Mouse (Mus musculus) heart, postnatal 14 days (tissue): ENCODE data around the gene Zfp808. TPM values are rescaled to one million over a fixed set of nuclear protein-coding genes. Genes with fewer than 3 reads are reported as not detected.
A peak's percentile ranks its signal among the peaks of the same experiment; 100 is the strongest.
"Not testable (repeated sequence)": the region's sequence is repeated elsewhere in the genome, so short reads cannot be mapped to it uniquely, and the experiment has no call there.

Experiments
- DNase-seq, 2 experiments: peaks; one replicate each; pipeline ENCODE4 v3.0.0; 2021 to 2022
- intact Hi-C: fragments of 180-260 bp; cut with DNase I; formaldehyde crosslinking; loops from one replicate; pipeline ENCODE4 v1.15.1; 2025
- long read RNA-seq, 2 experiments: library from polyadenylated mRNA; stranded (forward); transcript quantifications; one replicate each; pipeline ENCODE4 v2.0.0; 2021
- total RNA-seq, 2 experiments: library from RNA; stranded (reverse); gene quantifications; 2 replicates each; pipeline ENCODE4 v1.2.3; 2021

Gene Zfp808
- total RNA-seq = 1 to 10 TPM; 2.6 to 3.6 TPM
- long read RNA-seq, experiment 1, partial matches to known transcripts = 0 of 2 reads
- long read RNA-seq, experiment 1, other reads (novel, unspliced or antisense) = 1 of 2 reads
- long read RNA-seq, experiment 2, partial matches to known transcripts = 0 of 1 reads
- long read RNA-seq, experiment 2, other reads (novel, unspliced or antisense) = 1 of 1 reads

DNA sequence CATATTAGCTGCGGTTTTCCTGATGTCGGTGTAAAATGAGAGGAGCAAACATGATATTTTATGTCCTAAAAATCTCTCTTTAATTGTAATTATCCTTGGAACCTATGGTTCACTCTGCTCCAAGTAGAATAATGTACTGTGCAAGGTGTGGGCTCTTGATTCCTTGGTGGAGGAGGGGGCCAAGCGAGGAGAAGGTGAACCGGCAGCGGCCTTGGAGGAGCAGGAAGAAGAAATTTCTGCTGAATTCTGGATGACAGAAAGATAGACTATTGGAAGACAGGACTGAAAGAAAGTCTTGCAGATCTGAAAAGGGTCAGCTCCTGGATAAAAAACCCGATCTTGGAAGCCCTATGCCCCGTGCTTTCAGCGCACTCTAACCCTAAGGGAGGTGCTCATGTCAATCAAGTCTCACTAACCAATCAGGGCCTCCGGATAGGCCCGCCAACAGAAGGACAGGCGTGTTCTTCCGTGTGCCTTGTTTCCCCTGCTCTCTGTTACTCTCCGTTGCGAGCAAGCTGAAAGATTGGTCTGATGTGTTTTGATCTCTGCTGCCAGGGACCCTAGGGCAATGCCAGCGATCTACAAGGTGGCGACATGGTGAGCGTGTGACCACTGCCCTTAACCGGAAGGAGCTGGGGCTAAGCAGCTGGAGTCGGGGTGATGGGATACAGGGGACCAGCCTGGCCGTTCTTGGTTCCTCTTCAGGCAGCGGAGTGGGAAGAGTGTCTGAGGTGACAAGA, at the start of gene Zfp808:
TSS of gene Zfp808 (plus strand) at position 455 of the 740 bp plus-strand sequence.
- DNase-seq = peak; percentile 40 to 47
- intact Hi-C loops = not testable (repeated sequence)

DNA sequence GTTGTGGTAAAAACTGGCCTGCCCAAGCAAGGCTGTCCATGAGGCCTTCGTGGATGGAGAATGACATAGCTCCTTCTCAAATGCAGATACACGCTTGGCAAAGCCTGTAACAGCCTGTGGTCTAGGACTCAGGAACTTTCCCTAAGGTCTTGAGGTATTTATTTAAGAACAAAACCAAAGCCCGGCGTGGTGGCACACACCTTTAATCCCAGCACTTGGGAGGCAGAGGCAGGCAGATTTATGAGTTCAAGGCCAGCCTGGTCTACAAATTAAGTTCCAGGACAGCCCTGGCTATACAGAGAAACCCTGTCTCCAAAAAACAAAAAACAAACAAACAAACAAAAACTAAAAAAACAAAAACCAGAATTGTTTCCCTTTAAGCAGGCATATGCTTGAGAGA, 30.9 kb upstream of the Zfp808 start:
- DNase-seq, intact Hi-C loops: not testable (repeated sequence)

DNA sequence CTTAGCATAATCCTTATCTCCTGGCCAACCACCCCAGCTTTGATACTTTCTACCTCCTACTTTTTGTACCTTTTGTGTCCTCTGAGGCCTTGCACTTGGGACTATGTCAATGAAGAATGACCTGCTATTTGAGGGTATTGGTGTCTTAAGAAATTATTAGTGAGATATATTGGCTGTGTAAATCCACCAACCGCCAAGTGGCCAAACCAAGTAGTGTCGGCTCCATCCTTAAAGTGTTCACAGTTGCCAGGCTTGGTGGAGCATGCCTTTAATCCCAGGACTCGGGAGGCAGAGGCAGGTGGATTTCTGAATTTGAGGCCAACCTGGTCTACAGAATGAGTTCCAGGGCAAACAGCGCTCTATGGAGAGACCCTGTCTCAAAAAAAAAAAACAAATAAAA, 30.2 kb upstream of the Zfp808 start:
- intact Hi-C loops, DNase-seq: not testable (repeated sequence)

DNA sequence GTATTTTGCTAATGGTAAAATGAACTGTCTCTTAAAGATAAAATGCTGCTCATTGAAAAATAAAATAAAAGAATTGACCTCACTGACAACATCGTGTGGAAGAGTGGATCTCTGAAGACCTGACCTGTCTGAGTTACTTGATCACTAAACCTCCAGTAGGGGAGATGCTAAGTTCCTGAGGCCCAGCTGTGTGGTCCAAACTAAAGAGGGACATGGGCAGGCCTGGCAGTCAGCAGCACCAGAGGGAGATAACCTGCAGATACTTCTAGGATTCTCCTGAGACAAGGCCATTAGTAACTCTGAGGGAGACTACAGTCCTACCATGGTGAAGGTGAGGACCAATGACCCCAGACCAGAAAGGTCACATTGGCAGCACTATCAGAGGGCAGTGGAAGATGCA, 27.3 kb upstream of the Zfp808 start:
- DNase-seq, intact Hi-C loops: not testable (repeated sequence)

DNA sequence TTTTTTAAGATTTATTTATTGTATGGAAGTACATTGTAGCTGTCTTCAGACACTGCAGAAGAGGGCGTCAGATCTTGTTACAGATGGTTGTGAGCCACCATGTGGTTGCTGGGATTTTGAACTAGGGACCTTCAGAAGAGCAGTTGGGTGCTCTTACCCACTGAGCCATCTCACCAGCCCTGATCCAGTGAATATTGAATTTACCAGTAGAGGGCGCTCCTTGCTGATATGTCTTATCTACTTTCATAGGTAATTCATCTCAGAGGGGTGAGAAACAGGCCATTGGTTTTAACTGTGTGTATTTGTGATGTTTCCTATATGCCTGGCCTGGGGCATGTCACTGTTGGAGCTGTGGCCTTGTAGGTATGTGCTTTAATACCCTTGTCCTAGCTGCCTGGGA, 13.8 kb upstream of the Zfp808 start:
- intact Hi-C loops = not testable (repeated sequence)

DNA sequence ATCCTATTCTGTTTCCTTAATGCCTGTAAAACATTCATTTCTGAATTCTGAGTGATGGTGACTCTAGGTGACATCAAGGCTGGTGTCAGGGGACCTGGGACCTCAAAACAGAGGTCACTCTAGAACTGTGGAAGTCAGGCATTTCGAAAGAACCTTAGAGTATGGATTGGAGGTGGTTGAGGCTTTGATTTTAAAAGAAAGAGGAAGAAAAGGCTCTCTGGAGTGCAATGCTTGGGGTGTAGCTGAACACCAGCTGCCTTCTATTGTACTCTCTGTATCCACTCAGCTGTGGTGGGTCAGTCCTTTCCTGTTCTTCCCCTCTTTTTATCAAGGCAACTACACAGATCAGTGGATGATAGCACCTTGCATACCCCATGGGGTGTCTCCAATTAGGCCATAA, 8.1 kb upstream of the Zfp808 start:
- DNase-seq, intact Hi-C loops: not testable (repeated sequence)

More for the DNA sequence above, 13.8 kb upstream of the Zfp808 start:
- DNase-seq = not testable (repeated sequence)

GRCm38 (mm10) chr13:62181835-62182755, 52.4 kb downstream of the Zfp808 start:
- DNase-seq, intact Hi-C loops: not testable (repeated sequence)

DNA sequence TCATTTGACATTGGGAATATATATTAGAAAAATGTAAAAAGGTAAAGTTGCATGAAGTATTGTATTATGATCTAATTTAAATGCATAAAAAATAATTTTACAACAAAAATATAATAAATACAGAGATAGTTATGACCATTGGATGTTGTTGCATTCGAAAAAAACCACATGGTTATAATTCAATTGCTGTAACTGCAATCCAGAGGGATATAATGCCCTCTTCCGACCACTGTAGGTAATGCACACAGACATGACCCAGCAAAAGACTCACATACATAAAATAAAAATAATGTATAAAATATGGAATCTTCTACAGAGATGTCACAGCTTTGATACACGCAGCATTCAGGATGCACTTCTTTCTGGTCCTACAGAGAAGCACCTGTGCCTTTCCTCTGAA, 115.6 kb downstream of the Zfp808 start:
- DNase-seq = no peak
- intact Hi-C loops = no loop called here

DNA sequence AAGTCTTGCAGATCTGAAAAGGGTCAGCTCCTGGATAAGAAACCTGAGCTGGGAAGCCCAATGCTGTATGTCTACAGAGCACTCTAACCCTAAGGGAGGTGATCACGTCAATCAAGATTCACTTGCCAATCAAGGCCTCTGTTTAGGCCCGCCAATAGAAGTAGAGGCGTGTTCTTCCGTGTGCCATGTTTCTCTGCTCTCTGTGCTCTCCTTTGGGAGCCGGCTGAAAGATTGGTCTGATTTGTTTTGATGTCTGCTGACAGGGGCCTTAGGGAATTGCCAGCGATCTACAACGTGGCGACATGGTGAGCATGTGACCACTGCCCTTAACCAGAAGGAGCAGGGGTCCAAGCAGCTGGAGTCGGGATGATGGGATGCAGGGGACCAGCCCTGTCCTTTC, 125.5 kb downstream of the Zfp808 start:
- DNase-seq, intact Hi-C loops: not testable (repeated sequence)

GRCm38 (mm10) chr13:62263392-62263791, 133.7 kb downstream of the Zfp808 start:
- DNase-seq = no peak
- intact Hi-C loops = no loop called here
